Mouse (Mus musculus) c-Kit-negative CD71-positive TER-119-positive erythroid progenitor cells, embryonic 14.5 days (primary cell): ENCODE results near the gene Zfp651.

Source experiments
- DNase-seq: peaks from one replicate; pipeline ENCODE4 v3.0.0-alpha.2; 2013; ENCODE audit warnings: low read depth, low spot score

Gene Zfp651

GRCm38 (mm10) chr9:121759091-121760081, at the start of gene Zfp651:
Zfp651 (plus strand) TSS chr9:121759330.
- no peak for DNase-seq

GRCm38 (mm10) chr9:121709898-121710583, 49.1 kb upstream of the Zfp651 start, which contains the start of gene Ss18l2:
Ss18l2 (plus strand) TSS chr9:121710329.
- peak; percentile 99 for DNase-seq

- DNase-seq = peak; percentile 45
These were observed 48.5 kb upstream of the Zfp651 start for GRCm38 (mm10) chr9:121710584-121710975.

GRCm38 (mm10) chr9:121717048-121717447, 42.1 kb upstream of the Zfp651 start:
- no peak for DNase-seq

GRCm38 (mm10) chr9:121718070-121718705, 40.9 kb upstream of the Zfp651 start:
- DNase-seq = no peak

GRCm38 (mm10) chr9:121718792-121719318, 40.3 kb upstream of the Zfp651 start, which contains the start of gene Nktr:
Nktr (plus strand) TSS chr9:121719169.
- DNase-seq = peak; percentile 96

GRCm38 (mm10) chr9:121719347-121720331, 39.5 kb upstream of the Zfp651 start:
- peak; percentile 41 for DNase-seq

- no peak for DNase-seq
These were observed 18.6 kb upstream of the Zfp651 start for GRCm38 (mm10) chr9:121740490-121740889.

- no peak for DNase-seq
These were observed 18.0 kb upstream of the Zfp651 start for GRCm38 (mm10) chr9:121741168-121741567.

- DNase-seq = no peak
These were observed 15.1 kb upstream of the Zfp651 start for GRCm38 (mm10) chr9:121744051-121744450.

- DNase-seq = no peak
These were observed 6.4 kb upstream of the Zfp651 start for GRCm38 (mm10) chr9:121752774-121753173.

- no peak for DNase-seq
These were observed 4.5 kb upstream of the Zfp651 start for GRCm38 (mm10) chr9:121754624-121755023.

- DNase-seq = no peak
These were observed 2.3 kb upstream of the Zfp651 start for GRCm38 (mm10) chr9:121756785-121757184.

GRCm38 (mm10) chr9:121757432-121757831, 1.7 kb upstream of the Zfp651 start:
- DNase-seq = no peak

- DNase-seq = no peak
These were observed 1.0 kb upstream of the Zfp651 start for GRCm38 (mm10) chr9:121757835-121758814.

- no peak for DNase-seq
These were observed 1.4 kb downstream of the Zfp651 start for GRCm38 (mm10) chr9:121760271-121761090.

- DNase-seq = no peak
These were observed 2.0 kb downstream of the Zfp651 start for GRCm38 (mm10) chr9:121761091-121761665.

GRCm38 (mm10) chr9:121761787-121762186, 2.7 kb downstream of the Zfp651 start:
- no peak for DNase-seq
